18 mouse cellular contexts compared by ENCODE assay signal in the genomic region with DNA sequence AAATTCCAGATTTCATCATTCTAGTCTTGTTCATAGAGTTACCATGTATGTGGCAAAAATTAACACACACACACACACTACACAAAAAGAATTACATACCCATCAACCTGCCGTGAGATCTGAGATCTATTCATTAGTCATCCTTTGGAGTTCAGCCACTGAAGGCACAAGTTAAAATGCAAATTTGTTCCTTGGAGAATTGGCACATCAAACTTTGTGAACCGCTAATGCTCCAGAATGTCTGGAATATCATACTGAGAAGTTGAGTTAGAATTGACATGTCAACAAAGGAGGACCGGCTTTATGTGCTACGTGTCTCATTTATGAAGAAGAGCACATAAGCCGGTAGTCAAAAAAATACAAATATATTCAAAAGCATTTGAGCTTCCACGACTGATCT.
"Had no signal": no experiment of that assay in that cellular context is flagged by ENCODE, and none has a peak within 500 bp of the region (broad histone marks: within the 10 kb centered on the region; RNA-seq: fewer than 3 reads in every experiment).

No protein-coding gene starts in this region.

- DNase-seq: liver, postnatal 0 days; lung, adult 2 months; lung, postnatal 14 days; lung, postnatal 36 days; right cerebral cortex, postnatal 14 days; right cerebral cortex, postnatal 4 days; spleen, adult 18-20 months; thymus, adult 18-20 months; thymus, postnatal 14 days; thymus, postnatal 36 days had no signal

- ATAC-seq: liver, postnatal 0 days; lung, postnatal 0 days; midbrain, embryonic 13.5 days; midbrain, embryonic 16.5 days had no signal

- H3K36me3 ChIP-seq: lung, embryonic 15.5 days; midbrain, embryonic 13.5 days; neural tube, embryonic 12.5 days had no signal

- H3K4me2 ChIP-seq: lung, embryonic 15.5 days; midbrain, embryonic 11.5 days; midbrain, embryonic 13.5 days; neural tube, embryonic 12.5 days had no signal

- H3K9me3 ChIP-seq: lung, embryonic 15.5 days; megakaryocyte, embryonic 14.5 days; midbrain, embryonic 13.5 days; neural tube, embryonic 12.5 days had no signal

- H3K27ac ChIP-seq: lung, embryonic 15.5 days; macrophage; midbrain, embryonic 13.5 days; neural tube, embryonic 12.5 days had no signal

- H3K27me3 ChIP-seq: lung, embryonic 15.5 days; midbrain, embryonic 13.5 days; neural tube, embryonic 12.5 days had no signal

- H3K9ac ChIP-seq: liver, postnatal 0 days; lung, embryonic 15.5 days; midbrain, embryonic 13.5 days; neural tube, embryonic 12.5 days had no signal

- H3K4me1 ChIP-seq: lung, embryonic 15.5 days; neural tube, embryonic 12.5 days had no signal

- H3K4me3 ChIP-seq: lung, embryonic 15.5 days; megakaryocyte, embryonic 14.5 days; midbrain, embryonic 13.5 days; neural tube, embryonic 12.5 days had no signal
